Mouse (Mus musculus): Measurements from ENCODE around the gene Castor1. TPM values are rescaled to one million over a fixed set of nuclear protein-coding genes. Genes with fewer than 3 reads are reported as not detected.

Gene Castor1
- polyA plus RNA-seq, 1 experiment from 2014 or later: 7.6 TPM

GRCm38 (mm10) chr11:4228463-4228862, 10.4 kb downstream of the Castor1 start:
- H3K9me3 ChIP-seq (ENCODE audit: low read length): no peaks in the 10 kb centered on the region
- H3K4me2 ChIP-seq (replicated peaks; ENCODE audit: low read depth, low read length): no peak overlapping the region
- no peak for ATAC-seq (ENCODE audit: low FRiP score, low TSS enrichment)
- H3K27me3 ChIP-seq (ENCODE audit: insufficient read depth, low read length): no peaks in the 10 kb centered on the region
- no peaks in the 10 kb centered on the region for H3K4me1 ChIP-seq (ENCODE audit: insufficient read depth, low read length)
- no peak overlapping the region for H3K4me3 ChIP-seq (ENCODE audit: low read length)
- no peaks in the 10 kb centered on the region for H3K36me3 ChIP-seq (ENCODE audit: insufficient read depth, low read length)
- WGBS: 22% methylated on average over 8 of the region's 8 CpGs
- no peak overlapping the region for H3K27ac ChIP-seq (ENCODE audit: low read length)
- no peak overlapping the region for H3K9ac ChIP-seq (replicated peaks; ENCODE audit: low read length)

DNA sequence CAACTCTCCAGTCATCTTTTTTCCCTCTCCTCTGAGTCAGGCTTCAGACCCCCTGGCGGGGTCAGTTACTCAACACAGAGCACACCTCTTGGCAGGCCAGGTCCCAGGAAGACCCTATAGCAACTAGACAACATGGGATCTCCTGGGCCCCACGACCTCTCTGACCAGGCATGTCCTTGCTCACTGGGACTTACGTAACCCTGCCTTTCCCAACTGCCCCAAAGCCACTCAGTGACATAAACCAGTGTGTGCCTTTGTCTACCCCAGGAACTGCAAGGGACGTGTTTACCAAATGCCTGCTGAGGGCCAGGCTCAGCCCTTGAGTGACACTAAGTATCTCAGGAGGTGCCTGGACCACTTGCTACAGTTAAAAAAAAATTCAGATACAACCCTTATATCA, 11.8 kb downstream of the Castor1 start:
- H3K4me3 ChIP-seq (ENCODE audit: low read length): no peak overlapping the region
- 71% methylated on average over 4 of the region's 4 CpGs for WGBS
- H3K36me3 ChIP-seq (ENCODE audit: insufficient read depth, low read length): no peaks in the 10 kb centered on the region
- no peaks in the 10 kb centered on the region for H3K27me3 ChIP-seq (ENCODE audit: insufficient read depth, low read length)
- no peak overlapping the region for H3K9ac ChIP-seq (replicated peaks; ENCODE audit: low read length)
- no peak for ATAC-seq (ENCODE audit: low FRiP score, low TSS enrichment)
- H3K9me3 ChIP-seq (ENCODE audit: low read length): no peaks in the 10 kb centered on the region
- no peaks in the 10 kb centered on the region for H3K4me1 ChIP-seq (ENCODE audit: insufficient read depth, low read length)
- no peak overlapping the region for H3K4me2 ChIP-seq (replicated peaks; ENCODE audit: low read depth, low read length)
- H3K27ac ChIP-seq (ENCODE audit: low read length): no peak overlapping the region

- Histone ChIP-seq H3K9ac (replicated peaks; ENCODE audit: low read length) (no peak overlapping the region), H3K4me1 (ENCODE audit: insufficient read depth, low read length) (no peaks in the 10 kb centered on the region), H3K36me3 (ENCODE audit: insufficient read depth, low read length) (no peaks in the 10 kb centered on the region), H3K4me3 (ENCODE audit: low read length) (no peak overlapping the region), H3K4me2 (replicated peaks; ENCODE audit: low read depth, low read length) (no peak overlapping the region), H3K27me3 (ENCODE audit: insufficient read depth, low read length) (no peaks in the 10 kb centered on the region), H3K27ac (ENCODE audit: low read length) (no peak overlapping the region), H3K9me3 (ENCODE audit: low read length) (no peaks in the 10 kb centered on the region)
- WGBS: 95% methylated on average over 2 of the region's 2 CpGs
- ATAC-seq (ENCODE audit: low FRiP score, low TSS enrichment): no peak
Observed at GRCm38 (mm10) chr11:4231435-4231834, 13.4 kb downstream of the Castor1 start.

- Histone ChIP-seq H3K27ac (ENCODE audit: low read length) (no peak overlapping the region), H3K4me2 (replicated peaks; ENCODE audit: low read depth, low read length) (no peak overlapping the region), H3K9ac (replicated peaks; ENCODE audit: low read length) (no peak overlapping the region), H3K27me3 (ENCODE audit: insufficient read depth, low read length) (no peaks in the 10 kb centered on the region), H3K9me3 (ENCODE audit: low read length) (no peaks in the 10 kb centered on the region), H3K4me3 (ENCODE audit: low read length) (no peak overlapping the region), H3K4me1 (ENCODE audit: insufficient read depth, low read length) (no peaks in the 10 kb centered on the region), H3K36me3 (ENCODE audit: insufficient read depth, low read length) (no peaks in the 10 kb centered on the region)
- ATAC-seq (ENCODE audit: low FRiP score, low TSS enrichment): no peak
- 62% methylated on average over 12 of the region's 12 CpGs for WGBS
Observed at GRCm38 (mm10) chr11:4232644-4233043, 14.6 kb downstream of the Castor1 start.

DNA sequence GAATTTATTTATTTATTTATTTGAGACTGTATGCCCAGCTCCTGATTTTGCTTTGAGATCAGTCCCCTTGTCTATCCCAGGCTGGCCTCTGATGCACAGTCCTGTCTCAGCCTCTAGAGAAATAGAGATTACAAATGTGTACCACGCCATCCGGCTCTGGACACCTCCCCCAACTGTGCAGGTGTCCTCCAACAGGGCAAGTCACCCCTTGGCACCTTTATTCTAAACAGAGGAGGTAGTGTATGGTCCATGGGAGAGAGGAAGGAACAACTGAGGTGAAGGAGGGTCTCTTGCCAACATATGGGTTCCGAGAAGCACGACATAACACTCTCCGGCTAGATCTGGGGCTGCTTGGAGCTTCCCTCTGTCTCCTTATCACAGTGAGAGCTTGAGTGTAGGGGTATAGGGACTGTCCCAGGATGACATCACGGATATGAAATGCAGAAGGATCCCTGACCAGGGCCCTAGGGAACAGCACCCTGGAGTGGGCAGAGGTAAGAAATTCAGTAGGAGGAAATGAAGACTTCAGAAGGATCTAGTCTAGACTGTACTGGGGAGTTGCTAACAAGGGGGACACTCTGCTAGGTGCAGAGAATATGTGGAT, 17.1 kb downstream of the Castor1 start:
- WGBS: 88% methylated on average over 6 of the region's 6 CpGs
- no peak overlapping the region for H3K4me2 ChIP-seq (replicated peaks; ENCODE audit: low read depth, low read length)
- H3K9ac ChIP-seq (replicated peaks; ENCODE audit: low read length): no peak overlapping the region
- no peak overlapping the region for H3K27ac ChIP-seq (ENCODE audit: low read length)
- H3K36me3 ChIP-seq (ENCODE audit: insufficient read depth, low read length): no peaks in the 10 kb centered on the region
- H3K27me3 ChIP-seq (ENCODE audit: insufficient read depth, low read length): no peaks in the 10 kb centered on the region
- H3K4me1 ChIP-seq (ENCODE audit: insufficient read depth, low read length): no peaks in the 10 kb centered on the region
- ATAC-seq (ENCODE audit: low FRiP score, low TSS enrichment): no peak
- no peak overlapping the region for H3K4me3 ChIP-seq (ENCODE audit: low read length)
- H3K9me3 ChIP-seq (ENCODE audit: low read length): no peaks in the 10 kb centered on the region

GRCm38 (mm10) chr11:4235665-4236545, 17.9 kb downstream of the Castor1 start, which contains the start of gene Osm:
Gene Osm, plus strand, starts transcription at chr11:4236420.
- Histone ChIP-seq H3K4me3 (ENCODE audit: low read length) (no peak within 1 kb of the TSS), H3K9me3 (ENCODE audit: low read length) (no peaks in the 10 kb centered on the region), H3K27ac (ENCODE audit: low read length) (no peak within 1 kb of the TSS), H3K36me3 (ENCODE audit: insufficient read depth, low read length) (no peaks in the 10 kb centered on the region), H3K4me2 (replicated peaks; ENCODE audit: low read depth, low read length) (no peak within 1 kb of the TSS), H3K9ac (replicated peaks; ENCODE audit: low read length) (no peak within 1 kb of the TSS), H3K27me3 (ENCODE audit: insufficient read depth, low read length) (no peaks in the 10 kb centered on the region), H3K4me1 (ENCODE audit: insufficient read depth, low read length) (no peaks in the 10 kb centered on the region)
- no peak for ATAC-seq (ENCODE audit: low FRiP score, low TSS enrichment)
- WGBS: 66% methylated on average over 16 of the region's 16 CpGs

GRCm38 (mm10) chr11:4236546-4237067, 18.6 kb downstream of the Castor1 start:
- WGBS: 89% methylated on average over 20 of the region's 21 CpGs
- H3K4me3 ChIP-seq (ENCODE audit: low read length): no peak overlapping the region
- no peak overlapping the region for H3K4me2 ChIP-seq (replicated peaks; ENCODE audit: low read depth, low read length)
- no peaks in the 10 kb centered on the region for H3K36me3 ChIP-seq (ENCODE audit: insufficient read depth, low read length)
- H3K27me3 ChIP-seq (ENCODE audit: insufficient read depth, low read length): no peaks in the 10 kb centered on the region
- no peaks in the 10 kb centered on the region for H3K4me1 ChIP-seq (ENCODE audit: insufficient read depth, low read length)
- H3K27ac ChIP-seq (ENCODE audit: low read length): no peak overlapping the region
- H3K9me3 ChIP-seq (ENCODE audit: low read length): no peaks in the 10 kb centered on the region
- ATAC-seq (ENCODE audit: low FRiP score, low TSS enrichment): no peak
- no peak overlapping the region for H3K9ac ChIP-seq (replicated peaks; ENCODE audit: low read length)

GRCm38 (mm10) chr11:4237389-4237912, 19.4 kb downstream of the Castor1 start:
- no peak for ATAC-seq (ENCODE audit: low FRiP score, low TSS enrichment)
- WGBS: 72% methylated on average over 18 of the region's 18 CpGs
- H3K4me2 ChIP-seq (replicated peaks; ENCODE audit: low read depth, low read length): no peak overlapping the region

GRCm38 (mm10) chr11:4238167-4238566, 20.1 kb downstream of the Castor1 start:
- no peak for ATAC-seq (ENCODE audit: low FRiP score, low TSS enrichment)
- WGBS: 93% methylated on average over 6 of the region's 6 CpGs

More at GRCm38 (mm10) chr11:4237389-4237912, 19.4 kb downstream of the Castor1 start:
- no peaks in the 10 kb centered on the region for H3K27me3 ChIP-seq (ENCODE audit: insufficient read depth, low read length)
- no peaks in the 10 kb centered on the region for H3K36me3 ChIP-seq (ENCODE audit: insufficient read depth, low read length)
- no peak overlapping the region for H3K27ac ChIP-seq (ENCODE audit: low read length)
- H3K9me3 ChIP-seq (ENCODE audit: low read length): no peaks in the 10 kb centered on the region
- no peak overlapping the region for H3K4me3 ChIP-seq (ENCODE audit: low read length)
- H3K4me1 ChIP-seq (ENCODE audit: insufficient read depth, low read length): no peaks in the 10 kb centered on the region
- no peak overlapping the region for H3K9ac ChIP-seq (replicated peaks; ENCODE audit: low read length)

GRCm38 (mm10) chr11:4239691-4240090, 21.7 kb downstream of the Castor1 start:
- no peaks in the 10 kb centered on the region for H3K4me1 ChIP-seq (ENCODE audit: insufficient read depth, low read length)

More at GRCm38 (mm10) chr11:4238167-4238566, 20.1 kb downstream of the Castor1 start:
- no peak overlapping the region for H3K4me2 ChIP-seq (replicated peaks; ENCODE audit: low read depth, low read length)
- no peak overlapping the region for H3K9ac ChIP-seq (replicated peaks; ENCODE audit: low read length)
- no peaks in the 10 kb centered on the region for H3K4me1 ChIP-seq (ENCODE audit: insufficient read depth, low read length)
- H3K4me3 ChIP-seq (ENCODE audit: low read length): no peak overlapping the region
- H3K9me3 ChIP-seq (ENCODE audit: low read length): no peaks in the 10 kb centered on the region
- H3K27me3 ChIP-seq (ENCODE audit: insufficient read depth, low read length): no peaks in the 10 kb centered on the region
- H3K27ac ChIP-seq (ENCODE audit: low read length): no peak overlapping the region
- H3K36me3 ChIP-seq (ENCODE audit: insufficient read depth, low read length): no peaks in the 10 kb centered on the region

More at GRCm38 (mm10) chr11:4239691-4240090, 21.7 kb downstream of the Castor1 start:
- Histone ChIP-seq H3K27ac (ENCODE audit: low read length) (no peak overlapping the region), H3K27me3 (ENCODE audit: insufficient read depth, low read length) (no peaks in the 10 kb centered on the region), H3K9me3 (ENCODE audit: low read length) (no peaks in the 10 kb centered on the region), H3K9ac (replicated peaks; ENCODE audit: low read length) (no peak overlapping the region), H3K4me3 (ENCODE audit: low read length) (no peak overlapping the region), H3K36me3 (ENCODE audit: insufficient read depth, low read length) (no peaks in the 10 kb centered on the region), H3K4me2 (replicated peaks; ENCODE audit: low read depth, low read length) (no peak overlapping the region)
- 90% methylated on average over 23 of the region's 23 CpGs for WGBS
- ATAC-seq (ENCODE audit: low FRiP score, low TSS enrichment): no peak
